Mouse (Mus musculus) neural tube, embryonic 13.5 days (tissue): ENCODE data around the gene Dctn2. TPM values are rescaled to one million over a fixed set of nuclear protein-coding genes. Genes with fewer than 3 reads are reported as not detected.
A peak's percentile ranks its signal among the peaks of the same experiment; 100 is the strongest.

ENCODE experiments used
- ATAC-seq: fragments of 200-750 bp; cut with Nextera tagmentation; 2 replicates; pipeline ENCODE4 v1.8.0; 2017; ENCODE audit warnings: low read depth, mild to moderate bottlenecking, moderate TSS enrichment, moderate library complexity
- H3K27ac ChIP-seq: fragments of 300-500 bp; sonication (generic); replicated peaks from 2 replicates; pipeline ENCODE4 v1.5.1; 2015; ENCODE audit warnings: moderate library complexity, mild to moderate bottlenecking, inconsistent platforms
- H3K27me3 ChIP-seq: fragments of 300-500 bp; sonication (generic); 2 replicates; pipeline ENCODE4 v1.6.1; 2015; ENCODE audit warnings: mild to moderate bottlenecking, inconsistent platforms
- H3K36me3 ChIP-seq: fragments of 300-500 bp; sonication (generic); 2 replicates; pipeline ENCODE4 v1.6.1; 2015; ENCODE audit warnings: mild to moderate bottlenecking, inconsistent platforms
- H3K4me1 ChIP-seq: fragments of 300-500 bp; sonication (generic); replicated peaks from 2 replicates; pipeline ENCODE4 v1.6.1; 2015; ENCODE audit warnings: inconsistent platforms
- H3K4me2 ChIP-seq: fragments of 300-500 bp; sonication (generic); 2 replicates; pipeline ENCODE4 v1.6.1; 2015; ENCODE audit warnings: inconsistent platforms, mild to moderate bottlenecking, moderate library complexity
- H3K4me3 ChIP-seq: fragments of 300-500 bp; sonication (generic); 2 replicates; pipeline ENCODE4 v1.5.1; 2015; ENCODE audit warnings: mild to moderate bottlenecking, inconsistent platforms
- H3K9ac ChIP-seq: fragments of 300-500 bp; sonication (generic); 2 replicates; pipeline ENCODE4 v1.6.1; 2015; ENCODE audit warnings: moderate library complexity, mild to moderate bottlenecking, inconsistent platforms
- H3K9me3 ChIP-seq: fragments of 300-500 bp; sonication (generic); 2 replicates; pipeline ENCODE4 v1.6.1; 2016; ENCODE audit warnings: inconsistent platforms
- WGBS: fragments of 180-500 bp; shearing (Covaris S2); methylation state at CpG from one replicate; pipeline ENCODE4 v1.1.7; 2015; 5-methylcytosine and 5-hydroxymethylcytosine counted together
- polyA plus RNA-seq: library from polyadenylated mRNA; unstranded; fragments of >200 nt; fragmentation: Nextera tagmentation; extraction: Ambion mirVana; gene quantifications from 2 replicates; pipeline ENCODE4 v1.2.1, GENCODE M21; 2015

The Dctn2 gene
- polyA plus RNA-seq, 1 experiment from 2014 or later: 322 TPM

GRCm38 (mm10) chr10:127324495-127324894 is 58.3 kb downstream of the Dctn2 start:
- peaks cover 75% of the 10 kb centered on the region for H3K27me3 ChIP-seq
- H3K9ac ChIP-seq: no peak overlapping the region
- H3K4me2 ChIP-seq: no peak overlapping the region
- WGBS: 11% methylated on average over 7 of the region's 7 CpGs
- no peak for ATAC-seq
- H3K27ac ChIP-seq: no peak overlapping the region
- H3K9me3 ChIP-seq: no peaks in the 10 kb centered on the region
- no peaks in the 10 kb centered on the region for H3K36me3 ChIP-seq
- no peak overlapping the region for H3K4me3 ChIP-seq
- H3K4me1 ChIP-seq: peaks cover 12% of the 10 kb centered on the region

GRCm38 (mm10) chr10:127325454-127326016 is 59.4 kb downstream of the Dctn2 start:
- ATAC-seq: no peak
- 25% methylated on average over 14 of the region's 14 CpGs for WGBS
- H3K9me3 ChIP-seq: no peaks in the 10 kb centered on the region
- no peak overlapping the region for H3K27ac ChIP-seq
- H3K4me1 ChIP-seq: peaks cover 12% of the 10 kb centered on the region
- H3K4me3 ChIP-seq: peak overlapping the region; percentile 33; the same call in 1 of the 2 replicates
- H3K9ac ChIP-seq: no peak overlapping the region
- H3K36me3 ChIP-seq: no peaks in the 10 kb centered on the region
- H3K4me2 ChIP-seq: peak overlapping the region; percentile 59
- H3K27me3 ChIP-seq: peaks cover 85% of the 10 kb centered on the region

- ATAC-seq: 0 out of 2 replicates have a peak, but pooled peaks have one; percentile 15
These were observed 60.0 kb downstream of the Dctn2 start for GRCm38 (mm10) chr10:127326017-127326801.

GRCm38 (mm10) chr10:127326828-127327227 is 60.7 kb downstream of the Dctn2 start:
- H3K4me3 ChIP-seq: peak overlapping the region; percentile 33
- H3K4me2 ChIP-seq: peak overlapping the region; percentile 59
- ATAC-seq: no peak
- no peaks in the 10 kb centered on the region for H3K36me3 ChIP-seq
- H3K9me3 ChIP-seq: no peaks in the 10 kb centered on the region
- peaks cover 12% of the 10 kb centered on the region for H3K4me1 ChIP-seq
- no peak overlapping the region for H3K27ac ChIP-seq
- peak overlapping the region; percentile 53 for H3K9ac ChIP-seq
- peaks cover 85% of the 10 kb centered on the region for H3K27me3 ChIP-seq
- WGBS: 4% methylated on average over 29 of the region's 29 CpGs

More at GRCm38 (mm10) chr10:127326017-127326801, 60.0 kb downstream of the Dctn2 start:
- Histone ChIP-seq H3K27me3 (peaks cover 87% of the 10 kb centered on the region), H3K4me1 (peaks cover 12% of the 10 kb centered on the region), H3K9ac (peak overlapping the region; percentile 53), H3K4me2 (peak overlapping the region; percentile 59), H3K27ac (no peak overlapping the region), H3K4me3 (peak overlapping the region; percentile 33), H3K36me3 (no peaks in the 10 kb centered on the region), H3K9me3 (no peaks in the 10 kb centered on the region)
- WGBS: 2% methylated on average over 54 of the region's 54 CpGs

- Histone ChIP-seq H3K36me3 (no peaks in the 10 kb centered on the region), H3K9me3 (no peaks in the 10 kb centered on the region), H3K9ac (no peak overlapping the region), H3K27ac (no peak overlapping the region), H3K4me3 (no peak overlapping the region), H3K27me3 (peaks cover 77% of the 10 kb centered on the region), H3K4me1 (peaks cover 12% of the 10 kb centered on the region), H3K4me2 (no peak overlapping the region)
- 49% methylated on average over 18 of the region's 18 CpGs for WGBS
- ATAC-seq: no peak
These were observed 61.4 kb downstream of the Dctn2 start for GRCm38 (mm10) chr10:127327461-127328145.

GRCm38 (mm10) chr10:127330212-127330611 is 64.0 kb downstream of the Dctn2 start:
- H3K9me3 ChIP-seq: no peaks in the 10 kb centered on the region
- H3K9ac ChIP-seq: no peak overlapping the region
- no peak for ATAC-seq
- peaks cover 55% of the 10 kb centered on the region for H3K27me3 ChIP-seq
- WGBS: 76% methylated on average over 7 of the region's 7 CpGs
- H3K27ac ChIP-seq: no peak overlapping the region
- H3K4me1 ChIP-seq: peaks cover 12% of the 10 kb centered on the region
- H3K36me3 ChIP-seq: no peaks in the 10 kb centered on the region
- H3K4me2 ChIP-seq: no peak overlapping the region
- H3K4me3 ChIP-seq: no peak overlapping the region

Other genes with a start within 250 kb of the Dctn2 start
- 53.3 and 65.1 TPM in 2 replicates for gene Tsfm, start 235.5 kb upstream of the Dctn2 start, polyA plus RNA-seq
- gene Mettl1, start 225.0 kb upstream of the Dctn2 start, polyA plus RNA-seq: 22.5 and 25.7 TPM in 2 replicates
- gene Eef1akmt3, start 224.9 kb upstream of the Dctn2 start, polyA plus RNA-seq: 0.20 and 0.25 TPM in 2 replicates
- 0.12 and 0.28 TPM in 2 replicates for gene Cyp27b1, start 218.1 kb upstream of the Dctn2 start, polyA plus RNA-seq
- 5.4 and 6.3 TPM in 2 replicates for gene March9, start 206.2 kb upstream of the Dctn2 start, polyA plus RNA-seq
- gene Cdk4, start 202.8 kb upstream of the Dctn2 start, polyA plus RNA-seq: 1,139 and 1,291 TPM in 2 replicates
- 125 and 136 TPM in 2 replicates for gene Tspan31, start 196.1 kb upstream of the Dctn2 start, polyA plus RNA-seq
- 1.9 and 2.3 TPM in 2 replicates for gene Agap2, start 191.1 kb upstream of the Dctn2 start, polyA plus RNA-seq
- gene Os9, start 145.2 kb upstream of the Dctn2 start, polyA plus RNA-seq: 146 and 151 TPM in 2 replicates
- 45.0 and 45.1 TPM in 2 replicates for gene B4galnt1, start 101.1 kb upstream of the Dctn2 start, polyA plus RNA-seq
- gene Slc26a10, start 85.7 kb upstream of the Dctn2 start, polyA plus RNA-seq: 0.83 and 0.93 TPM in 2 replicates
- 38.1 and 42.0 TPM in 2 replicates for gene Arhgef25, start 76.3 kb upstream of the Dctn2 start, polyA plus RNA-seq
- 188 and 221 TPM in 2 replicates for gene Dtx3, start 70.6 kb upstream of the Dctn2 start, polyA plus RNA-seq
- gene Pip4k2c, start 54.8 kb upstream of the Dctn2 start, polyA plus RNA-seq: 20.2 and 20.7 TPM in 2 replicates
- 102 and 104 TPM in 2 replicates for gene Kif5a, start 3.0 kb upstream of the Dctn2 start, polyA plus RNA-seq
- gene Mbd6, start 22.6 kb downstream of the Dctn2 start, polyA plus RNA-seq: 14.5 and 16.7 TPM in 2 replicates
- 103 and 110 TPM in 2 replicates for gene Mars, start 45.4 kb downstream of the Dctn2 start, polyA plus RNA-seq
- gene Arhgap9, start 55.6 kb downstream of the Dctn2 start, polyA plus RNA-seq: 1.0 and 1.4 TPM in 2 replicates
- gene Gli1, start 75.6 kb downstream of the Dctn2 start, polyA plus RNA-seq: 2.2 and 2.9 TPM in 2 replicates
- gene Inhbe, start 88.0 kb downstream of the Dctn2 start, polyA plus RNA-seq: not detected in 2 replicates
- not detected in 2 replicates for gene Inhbc, start 104.1 kb downstream of the Dctn2 start, polyA plus RNA-seq
- 30.6 and 33.3 TPM in 2 replicates for gene R3hdm2, start 114.0 kb downstream of the Dctn2 start, polyA plus RNA-seq
- 2.4 and 3.2 TPM in 2 replicates for gene Stac3, start 235.3 kb downstream of the Dctn2 start, polyA plus RNA-seq
- 10.1 and 10.6 TPM in 2 replicates for gene Ndufa4l2, start 248.6 kb downstream of the Dctn2 start, polyA plus RNA-seq